ENCODE assay signal across 22 mouse cellular contexts in genomic region chr12:66499258-66499657, GRCm38 (mm10).
A peak's percentile ranks its signal among the peaks of the same experiment; 100 is the strongest.
DNase-seq lines count a peak whose midpoint lies in the region; ATAC-seq and TF ChIP-seq lines count a peak whose summit lies in the region.
"Had no signal": no experiment of that assay in that cellular context is flagged by ENCODE, and none has a peak within 500 bp of the region (broad histone marks: within the 10 kb centered on the region; RNA-seq: fewer than 3 reads in every experiment).

No protein-coding gene starts in this region.

- no peaks in the 10 kb centered on the region for H3K9me3 ChIP-seq in kidney, embryonic 16.5 days (ENCODE audit: low read length)
- H3K9me3 ChIP-seq in liver, postnatal 0 days (ENCODE audit: low read length), result no peaks in the 10 kb centered on the region
- H3K9me3 ChIP-seq: embryonic facial prominence, embryonic 15.5 days; forebrain, embryonic 10.5 days; forebrain, embryonic 15.5 days; heart, embryonic 13.5 days; hindbrain, embryonic 12.5 days had no signal

- no peak for TF ChIP-seq CTCF in liver, postnatal 0 days (IDR thresholded peaks at IDR 0.05; ENCODE audit: low read depth)

- TF ChIP-seq EP300 in liver, postnatal 0 days (IDR thresholded peaks at IDR 0.05; ENCODE audit: low read depth), result no peak

- peak; percentile 85 for ATAC-seq in kidney, embryonic 16.5 days (ENCODE audit: low FRiP score, low TSS enrichment)
- peak; percentile 69 for ATAC-seq in liver, postnatal 0 days
- ATAC-seq: activated CD4-positive, CD25-positive, alpha-beta regulatory T cell, adult 4 months; forebrain, embryonic 15.5 days; hindbrain, embryonic 16.5 days; Patski had no signal

- WGBS in kidney, embryonic 16.5 days, result 31% methylated on average over 4 of the region's 4 CpGs
- WGBS in liver, postnatal 0 days (ENCODE audit: insufficient replicate concordance), result 61% methylated on average over 4 of the region's 4 CpGs

- H3K4me3 ChIP-seq in kidney, embryonic 16.5 days (ENCODE audit: low read length), result no peak overlapping the region
- no peak overlapping the region for H3K4me3 ChIP-seq in liver, postnatal 0 days (ENCODE audit: low read depth, low read length)
- H3K4me3 ChIP-seq: embryonic facial prominence, embryonic 15.5 days; erythroblast, embryonic 14.5 days; forebrain, embryonic 10.5 days; forebrain, embryonic 15.5 days; heart, embryonic 13.5 days; hindbrain, embryonic 12.5 days had no signal

- DNase-seq in cerebellum, postnatal 10 days, result peak; percentile 6 to 24
- DNase-seq in cerebellum, adult 8-10 months, result no peak
- DNase-seq in kidney, adult 9 months, result no peak
- DNase-seq in liver, postnatal 0 days, result no peak
- no peak for DNase-seq in liver
- DNase-seq in lung, adult 18-20 months, result no peak
- DNase-seq: adrenal gland, adult 2 months; adrenal gland, postnatal 25 days; cerebellum, adult 18-20 months; gastrocnemius, postnatal 36 days; heart, adult 11 months; heart, postnatal 36 days had no signal

- H3K9ac ChIP-seq in kidney, embryonic 16.5 days (replicated peaks; ENCODE audit: low read length), result no peak overlapping the region
- H3K9ac ChIP-seq in liver, postnatal 0 days (replicated peaks), result no peak overlapping the region
- H3K9ac ChIP-seq: embryonic facial prominence, embryonic 15.5 days; forebrain, embryonic 15.5 days; heart, embryonic 13.5 days; hindbrain, embryonic 12.5 days had no signal

- no peak overlapping the region for H3K4me2 ChIP-seq in kidney, embryonic 16.5 days (replicated peaks; ENCODE audit: low read depth, low read length)
- no peak overlapping the region for H3K4me2 ChIP-seq in liver, postnatal 0 days (ENCODE audit: low read depth, low read length)
- H3K4me2 ChIP-seq: embryonic facial prominence, embryonic 15.5 days; forebrain, embryonic 15.5 days; heart, embryonic 13.5 days; hindbrain, embryonic 12.5 days had no signal

- H3K4me1 ChIP-seq in kidney, embryonic 16.5 days (ENCODE audit: insufficient read depth, low read length), result no peaks in the 10 kb centered on the region
- H3K4me1 ChIP-seq in liver, postnatal 0 days (ENCODE audit: insufficient read depth), result no peaks in the 10 kb centered on the region
- H3K4me1 ChIP-seq: embryonic facial prominence, embryonic 15.5 days; forebrain, embryonic 10.5 days; forebrain, embryonic 15.5 days; heart, embryonic 13.5 days; hindbrain, embryonic 12.5 days had no signal

- H3K27me3 ChIP-seq in kidney, embryonic 16.5 days (ENCODE audit: insufficient read depth, low read length), result no peaks in the 10 kb centered on the region
- no peaks in the 10 kb centered on the region for H3K27me3 ChIP-seq in liver, postnatal 0 days (ENCODE audit: insufficient read depth, low read length)
- H3K27me3 ChIP-seq: embryonic facial prominence, embryonic 15.5 days; forebrain, embryonic 15.5 days; heart, embryonic 13.5 days; hindbrain, embryonic 12.5 days; Patski had no signal

- H3K27ac ChIP-seq in kidney, embryonic 16.5 days (ENCODE audit: low read length), result no peak overlapping the region
- H3K27ac ChIP-seq in liver, postnatal 0 days (ENCODE audit: low read depth), result no peak overlapping the region
- H3K27ac ChIP-seq: embryonic facial prominence, embryonic 15.5 days; forebrain, embryonic 10.5 days; forebrain, embryonic 15.5 days; heart, embryonic 13.5 days; hindbrain, embryonic 12.5 days had no signal

- no peaks in the 10 kb centered on the region for H3K36me3 ChIP-seq in kidney, embryonic 16.5 days (ENCODE audit: insufficient read depth, low read length)
- H3K36me3 ChIP-seq in liver, postnatal 0 days (replicated peaks; ENCODE audit: insufficient read depth, low read length), result no peaks in the 10 kb centered on the region
- H3K36me3 ChIP-seq: embryonic facial prominence, embryonic 15.5 days; forebrain, embryonic 10.5 days; forebrain, embryonic 15.5 days; heart, embryonic 13.5 days; hindbrain, embryonic 12.5 days had no signal

Comparison
In these comparisons a context has a peak if more than half of its experiments do, and no peak if none do; other contexts are left out.
1. DNase-seq: peak in cerebellum, postnatal 10 days (2 of 2); none in cerebellum, adult 8-10 months (single experiment), kidney, adult 9 months (single experiment), liver, postnatal 0 days (single experiment), liver (single experiment) and lung, adult 18-20 months (0 of 2).